ENCODE assay signal across 18 mouse cellular contexts in the genomic region with DNA sequence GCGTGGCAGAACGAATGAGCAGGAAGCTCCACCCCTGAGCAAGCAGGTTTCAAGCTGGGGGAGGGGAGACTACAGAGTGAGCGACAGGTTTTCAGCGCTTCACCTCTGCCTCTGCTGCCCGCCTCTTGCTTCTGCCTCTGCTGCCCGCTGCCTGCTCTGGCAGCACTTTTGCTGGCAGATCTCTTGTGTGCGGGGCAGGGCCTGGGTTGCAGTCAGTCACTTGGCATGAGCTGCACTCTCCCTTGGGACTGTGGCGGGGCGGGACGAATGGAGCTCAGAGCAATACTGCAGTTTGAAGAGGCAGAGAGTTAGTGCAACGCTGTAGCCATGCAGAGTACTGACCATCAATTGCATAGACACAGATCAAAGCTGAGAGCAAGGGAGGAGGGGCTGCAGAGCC. TPM values are rescaled to one million over a fixed set of nuclear protein-coding genes. Genes with fewer than 3 reads are reported as not detected.
DNase-seq lines count a peak whose midpoint lies in the region; ATAC-seq lines count a peak whose summit lies in the region.
"Had no signal": no experiment of that assay in that cellular context is flagged by ENCODE, and none has a peak within 500 bp of the region (broad histone marks: within the 10 kb centered on the region; RNA-seq: fewer than 3 reads in every experiment).

No protein-coding gene starts in this region.

- H3K27me3 ChIP-seq in kidney, embryonic 16.5 days (ENCODE audit: insufficient read depth, low read length) = no peaks in the 10 kb centered on the region
- H3K27me3 ChIP-seq in hindbrain, embryonic 16.5 days (replicated peaks; ENCODE audit: control insufficient read depth, insufficient read depth, low read length) = no peaks in the 10 kb centered on the region
- H3K27me3 ChIP-seq: CH12.LX; embryonic facial prominence, embryonic 12.5 days; midbrain, embryonic 13.5 days had no signal

- H3K4me1 ChIP-seq in kidney, embryonic 16.5 days (ENCODE audit: insufficient read depth, low read length) = no peaks in the 10 kb centered on the region
- H3K4me1 ChIP-seq in hindbrain, embryonic 16.5 days (ENCODE audit: control insufficient read depth, insufficient read depth, low read depth, low read length) = no peaks in the 10 kb centered on the region
- H3K4me1 ChIP-seq: embryonic facial prominence, embryonic 12.5 days; midbrain, embryonic 13.5 days had no signal

- no peak for ATAC-seq in kidney, embryonic 16.5 days (ENCODE audit: low FRiP score, low TSS enrichment)
- no peak for ATAC-seq in hindbrain, embryonic 16.5 days
- ATAC-seq: intestine, postnatal 0 days; midbrain, embryonic 13.5 days had no signal

- no peak overlapping the region for H3K4me3 ChIP-seq in kidney, embryonic 16.5 days (ENCODE audit: low read length)
- no peak overlapping the region for H3K4me3 ChIP-seq in hindbrain, embryonic 16.5 days (ENCODE audit: low read length)
- H3K4me3 ChIP-seq: embryonic facial prominence, embryonic 12.5 days; midbrain, embryonic 13.5 days; myocyte had no signal

- H3K36me3 ChIP-seq in kidney, embryonic 16.5 days (ENCODE audit: insufficient read depth, low read length) = peaks cover 10% of the 10 kb centered on the region; the same call in 1 of the 2 replicates
- H3K36me3 ChIP-seq in hindbrain, embryonic 16.5 days (ENCODE audit: control insufficient read depth, insufficient read depth, low read length) = peaks cover 7% of the 10 kb centered on the region

- DNase-seq in kidney, adult 11 months = peak; percentile 16
- peak; percentile 7 for DNase-seq in ovary, postnatal 36 days (ENCODE audit: low spot score)
- DNase-seq in ovary, adult 18-20 months (ENCODE audit: low spot score) = no peak
- DNase-seq in adipocyte (ENCODE audit: low spot score) = peak; percentile 88
- DNase-seq in Muller cell, postnatal 12 days (ENCODE audit: inconsistent ontology term) = no peak
- DNase-seq: cerebellum, adult 18-20 months; kidney, postnatal 4 days; spleen, adult 18-20 months; thymus, postnatal 14 days had no signal

- no peak overlapping the region for H3K4me2 ChIP-seq in kidney, embryonic 16.5 days (replicated peaks; ENCODE audit: low read depth, low read length)
- H3K4me2 ChIP-seq in hindbrain, embryonic 16.5 days (ENCODE audit: low read length) = no peak overlapping the region
- H3K4me2 ChIP-seq: embryonic facial prominence, embryonic 12.5 days; heart, embryonic 11.5 days; hindbrain, embryonic 14.5 days; midbrain, embryonic 13.5 days had no signal

- no peak overlapping the region for H3K27ac ChIP-seq in kidney, embryonic 16.5 days (ENCODE audit: low read length)
- no peak overlapping the region for H3K27ac ChIP-seq in hindbrain, embryonic 16.5 days (ENCODE audit: low read depth, low read length)
- H3K27ac ChIP-seq: embryonic facial prominence, embryonic 12.5 days; hindbrain, embryonic 14.5 days; midbrain, embryonic 13.5 days had no signal

- H3K9ac ChIP-seq in kidney, embryonic 16.5 days (replicated peaks; ENCODE audit: low read length) = no peak overlapping the region
- H3K9ac ChIP-seq in hindbrain, embryonic 16.5 days (ENCODE audit: low read depth, low read length) = no peak overlapping the region
- H3K9ac ChIP-seq: embryonic facial prominence, embryonic 12.5 days; hindbrain, embryonic 14.5 days; midbrain, embryonic 13.5 days had no signal

- H3K9me3 ChIP-seq in kidney, embryonic 16.5 days (ENCODE audit: low read length) = peaks cover 15% of the 10 kb centered on the region
- peaks cover 6% of the 10 kb centered on the region for H3K9me3 ChIP-seq in hindbrain, embryonic 16.5 days (ENCODE audit: control insufficient read depth, low read length)

- whole genome bisulfite sequencing in kidney, embryonic 16.5 days = 82% methylated on average over 11 of the region's 11 CpGs
- 90% methylated on average over 11 of the region's 11 CpGs for WGBS in hindbrain, embryonic 16.5 days

RNA-seq across cellular contexts. Expression of gene D10Wsu102e, which starts 45.0 kb away (rescaled TPM):
- polyA plus RNA-seq in kidney, embryonic 16.5 days (2015; fragmentation: Nextera tagmentation; extraction: Ambion mirVana) = 0.81 and 0.86 TPM in 2 replicates
- polyA plus RNA-seq in hindbrain, embryonic 16.5 days (2015; fragmentation: Nextera tagmentation; extraction: Ambion mirVana) = 0.77 and 0.78 TPM in 2 replicates

Comparison
In these comparisons a context has a peak if more than half of its experiments do, and no peak if none do; other contexts are left out.
1. DNase-seq: peak in kidney, adult 11 months (single experiment), ovary, postnatal 36 days (single experiment) and adipocyte (single experiment); none in ovary, adult 18-20 months (single experiment) and Muller cell, postnatal 12 days (single experiment).